Mouse (Mus musculus): ENCODE measurements around the gene Ralb. TPM values are rescaled to one million over a fixed set of nuclear protein-coding genes. Genes with fewer than 3 reads are reported as not detected.

Gene Ralb
- polyA plus RNA-seq, 1 experiment from 2014 or later, result 41.6 TPM

DNA sequence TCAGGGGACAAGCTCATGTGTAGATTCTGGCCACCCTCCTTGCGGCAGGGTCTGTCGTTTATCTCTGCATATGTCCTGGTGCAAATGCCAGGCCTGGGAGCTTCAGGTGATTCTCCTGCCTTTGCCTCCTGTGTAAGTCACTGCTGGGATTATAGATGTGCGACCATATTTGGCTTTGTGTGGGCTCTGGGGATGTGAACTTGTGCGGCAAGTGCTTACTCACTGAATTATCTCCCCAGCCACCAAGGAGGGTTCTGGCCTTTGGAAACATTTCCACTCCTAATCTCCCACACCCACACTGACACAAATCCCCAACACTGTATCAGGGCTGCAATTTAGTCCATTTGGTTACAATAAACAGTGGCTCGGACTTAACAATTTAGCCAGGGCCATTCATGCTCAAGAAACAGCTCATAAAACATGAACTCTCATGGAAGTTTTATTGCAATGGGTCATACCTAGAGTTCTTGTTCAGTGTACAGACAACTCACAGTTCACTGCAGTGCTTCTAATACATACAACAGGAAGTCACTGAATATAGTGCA is 40.1 kb upstream of the Ralb start:
- WGBS, result 92% methylated on average over 5 of the region's 5 CpGs
- Histone ChIP-seq H3K4me3 (ENCODE audit: low read depth, low read length) (no peak overlapping the region), H3K4me1 (ENCODE audit: control insufficient read depth, insufficient read depth, low read length) (no peaks in the 10 kb centered on the region), H3K27ac (ENCODE audit: low read depth, low read length) (no peak overlapping the region), H3K9me3 (replicated peaks; ENCODE audit: control insufficient read depth, low read length) (no peaks in the 10 kb centered on the region), H3K4me2 (ENCODE audit: low read length) (no peak overlapping the region), H3K9ac (ENCODE audit: low read length) (no peak overlapping the region), H3K27me3 (replicated peaks; ENCODE audit: control insufficient read depth, insufficient read depth, low read length) (no peaks in the 10 kb centered on the region), H3K36me3 (ENCODE audit: control insufficient read depth, insufficient read depth, low read length) (peaks cover 23% of the 10 kb centered on the region; the same call in 1 of the 2 replicates)
- ATAC-seq, result no peak
- no peak for DNase-seq (ENCODE audit: low spot score)

DNA sequence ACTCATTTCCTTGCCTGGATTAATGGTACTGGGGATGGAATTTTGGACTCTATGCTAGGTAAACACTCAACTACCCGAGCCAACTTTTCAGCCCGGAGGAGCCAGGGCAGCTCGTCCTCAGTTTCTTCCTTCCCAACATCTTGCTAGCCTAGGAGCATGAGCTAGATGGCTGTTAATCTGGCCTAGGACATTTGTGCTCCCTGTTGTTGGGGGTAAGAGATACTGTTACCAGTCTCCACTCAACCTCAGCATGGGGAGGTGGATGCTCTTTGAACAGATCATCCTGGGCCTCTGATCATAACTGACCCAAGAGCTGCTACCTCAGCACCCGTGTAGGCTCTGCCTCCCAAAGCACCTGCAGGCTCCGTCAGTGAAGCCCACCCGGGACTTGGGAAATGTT is 38.7 kb upstream of the Ralb start:
- Histone ChIP-seq H3K4me3 (ENCODE audit: low read depth, low read length) (no peak overlapping the region), H3K27me3 (replicated peaks; ENCODE audit: control insufficient read depth, insufficient read depth, low read length) (no peaks in the 10 kb centered on the region), H3K9me3 (replicated peaks; ENCODE audit: control insufficient read depth, low read length) (no peaks in the 10 kb centered on the region), H3K4me1 (ENCODE audit: control insufficient read depth, insufficient read depth, low read length) (no peaks in the 10 kb centered on the region), H3K9ac (ENCODE audit: low read length) (no peak overlapping the region), H3K4me2 (ENCODE audit: low read length) (no peak overlapping the region), H3K27ac (ENCODE audit: low read depth, low read length) (no peak overlapping the region), H3K36me3 (ENCODE audit: control insufficient read depth, insufficient read depth, low read length) (peaks cover 23% of the 10 kb centered on the region; the same call in 1 of the 2 replicates)
- no peak for DNase-seq (ENCODE audit: low spot score)
- WGBS, result 95% methylated on average over 6 of the region's 6 CpGs
- no peak for ATAC-seq

DNA sequence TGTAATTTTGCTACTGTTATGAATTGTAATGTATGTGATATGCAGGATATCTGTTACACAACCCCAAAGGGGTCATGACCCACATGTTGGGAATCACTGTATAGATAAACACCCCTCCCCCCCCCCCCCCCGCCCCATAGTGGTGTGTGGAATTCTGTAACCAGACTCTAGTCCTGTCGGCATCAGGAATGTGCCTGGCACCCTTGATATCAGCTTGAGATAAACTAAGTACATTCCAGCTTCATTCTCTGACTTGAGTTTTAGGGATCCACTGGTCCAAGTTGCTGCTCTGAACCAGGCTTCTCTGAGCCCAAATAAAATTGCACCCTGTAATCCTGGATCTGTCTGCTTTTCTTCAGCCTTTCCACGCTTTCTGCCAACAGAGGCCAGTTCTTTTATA is 37.0 kb upstream of the Ralb start:
- Histone ChIP-seq H3K9me3 (replicated peaks; ENCODE audit: control insufficient read depth, low read length) (no peaks in the 10 kb centered on the region), H3K27ac (ENCODE audit: low read depth, low read length) (no peak overlapping the region), H3K4me1 (ENCODE audit: control insufficient read depth, insufficient read depth, low read length) (no peaks in the 10 kb centered on the region), H3K9ac (ENCODE audit: low read length) (no peak overlapping the region), H3K36me3 (ENCODE audit: control insufficient read depth, insufficient read depth, low read length) (peaks cover 12% of the 10 kb centered on the region; the same call in 1 of the 2 replicates), H3K4me2 (ENCODE audit: low read length) (no peak overlapping the region), H3K4me3 (ENCODE audit: low read depth, low read length) (no peak overlapping the region), H3K27me3 (replicated peaks; ENCODE audit: control insufficient read depth, insufficient read depth, low read length) (no peaks in the 10 kb centered on the region)
- no peak for ATAC-seq
- WGBS, result 91% methylated on average over 3 of the region's 3 CpGs
- no peak for DNase-seq (ENCODE audit: low spot score)

DNA sequence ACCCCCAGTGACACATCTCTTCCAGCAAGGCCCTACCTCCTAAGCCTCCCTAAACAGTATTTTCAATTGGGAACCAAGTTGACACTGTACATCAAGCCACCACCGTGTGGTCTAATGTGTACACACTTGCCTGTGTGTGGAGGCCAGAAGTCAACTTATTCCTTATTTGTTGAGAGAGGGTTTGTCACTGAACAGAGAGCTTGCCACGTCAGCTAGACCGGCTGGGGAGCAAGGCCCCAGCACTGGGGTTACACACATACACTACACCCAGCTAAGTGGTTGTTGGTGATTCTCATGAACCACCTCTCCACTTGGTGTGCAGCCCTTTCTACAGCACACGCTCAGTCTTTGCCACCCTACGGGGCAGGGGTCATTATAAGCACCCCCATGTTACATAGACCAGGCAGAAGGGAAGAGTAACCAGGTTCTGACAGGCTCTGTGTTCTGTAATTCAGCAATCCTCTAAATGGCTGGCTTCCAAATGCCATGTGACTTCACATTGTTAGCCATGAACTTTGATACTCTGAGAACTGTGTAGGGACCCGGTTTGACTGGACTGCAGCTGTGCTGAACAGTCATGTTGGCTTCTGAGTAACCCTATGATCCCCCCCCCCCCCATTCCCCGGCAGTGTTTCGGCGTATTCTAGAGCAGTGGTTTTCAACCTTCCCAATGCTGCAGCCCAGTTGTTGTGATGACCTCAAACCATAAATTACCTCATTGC is 36.4 kb upstream of the Ralb start:
- Histone ChIP-seq H3K4me3 (ENCODE audit: low read depth, low read length) (no peak overlapping the region), H3K27me3 (replicated peaks; ENCODE audit: control insufficient read depth, insufficient read depth, low read length) (no peaks in the 10 kb centered on the region), H3K27ac (ENCODE audit: low read depth, low read length) (no peak overlapping the region), H3K4me1 (ENCODE audit: control insufficient read depth, insufficient read depth, low read length) (no peaks in the 10 kb centered on the region), H3K4me2 (ENCODE audit: low read length) (no peak overlapping the region), H3K9ac (ENCODE audit: low read length) (no peak overlapping the region), H3K36me3 (ENCODE audit: control insufficient read depth, insufficient read depth, low read length) (0 out of 2 replicates have a peak, but pooled peaks cover 10% of the 10 kb centered on the region), H3K9me3 (replicated peaks; ENCODE audit: control insufficient read depth, low read length) (no peaks in the 10 kb centered on the region)
- DNase-seq (ENCODE audit: low spot score), result no peak
- WGBS, result 93% methylated on average over 9 of the region's 9 CpGs
- no peak for ATAC-seq

DNA sequence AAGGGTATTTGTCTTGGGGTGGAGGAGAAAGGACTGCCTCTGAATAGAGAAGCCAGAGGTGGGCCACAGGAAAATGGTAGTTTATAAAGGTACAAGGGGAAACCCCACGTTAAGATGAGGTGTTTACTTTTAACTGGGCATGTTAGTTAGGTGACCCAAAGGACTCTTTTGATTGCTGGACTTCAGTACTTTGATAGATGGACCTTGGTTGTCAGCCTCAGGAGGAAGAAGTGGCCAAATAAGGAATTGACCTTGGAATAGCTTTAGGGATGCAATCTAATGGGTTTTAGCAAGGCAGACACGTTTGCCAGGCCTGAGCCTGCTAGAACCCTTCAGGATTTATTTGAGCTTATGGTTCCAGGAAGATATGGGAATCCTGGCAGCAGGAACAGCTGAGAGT is 34.7 kb upstream of the Ralb start:
- Histone ChIP-seq H3K4me3 (ENCODE audit: low read depth, low read length) (no peak overlapping the region), H3K9ac (ENCODE audit: low read length) (no peak overlapping the region), H3K27ac (ENCODE audit: low read depth, low read length) (no peak overlapping the region), H3K27me3 (replicated peaks; ENCODE audit: control insufficient read depth, insufficient read depth, low read length) (no peaks in the 10 kb centered on the region), H3K4me1 (ENCODE audit: control insufficient read depth, insufficient read depth, low read length) (no peaks in the 10 kb centered on the region), H3K36me3 (ENCODE audit: control insufficient read depth, insufficient read depth, low read length) (0 out of 2 replicates have a peak, but pooled peaks cover 3% of the 10 kb centered on the region), H3K9me3 (replicated peaks; ENCODE audit: control insufficient read depth, low read length) (no peaks in the 10 kb centered on the region), H3K4me2 (ENCODE audit: low read length) (no peak overlapping the region)
- ATAC-seq, result no peak
- whole genome bisulfite sequencing, result 83% methylated on average over 2 of the region's 2 CpGs
- no peak for DNase-seq (ENCODE audit: low spot score)

DNA sequence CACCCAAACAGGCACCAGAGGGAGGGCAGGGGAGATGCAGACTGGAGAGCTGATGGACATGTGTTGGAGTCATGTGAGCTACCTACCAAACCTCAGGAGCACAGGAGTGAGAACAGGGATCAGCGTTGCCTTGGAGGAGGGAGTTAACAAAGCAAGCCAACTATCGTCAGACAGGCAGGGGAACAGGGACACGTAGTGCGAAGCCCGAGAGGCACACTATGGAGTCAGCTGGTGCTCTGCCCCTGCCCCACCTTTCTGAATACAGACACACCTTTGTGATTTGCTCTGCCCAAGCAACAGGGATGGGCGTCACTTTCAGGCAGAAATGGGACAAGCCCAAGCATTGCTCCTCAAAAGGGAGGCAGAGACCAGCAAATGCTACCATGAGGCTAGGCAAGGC is 33.1 kb upstream of the Ralb start:
- H3K36me3 ChIP-seq (ENCODE audit: control insufficient read depth, insufficient read depth, low read length), result no peaks in the 10 kb centered on the region
- no peaks in the 10 kb centered on the region for H3K27me3 ChIP-seq (replicated peaks; ENCODE audit: control insufficient read depth, insufficient read depth, low read length)
- H3K9ac ChIP-seq (ENCODE audit: low read length), result no peak overlapping the region
- no peak overlapping the region for H3K4me3 ChIP-seq (ENCODE audit: low read depth, low read length)
- H3K4me1 ChIP-seq (ENCODE audit: control insufficient read depth, insufficient read depth, low read length), result no peaks in the 10 kb centered on the region
- DNase-seq (ENCODE audit: low spot score), result no peak
- no peak for ATAC-seq
- H3K27ac ChIP-seq (ENCODE audit: low read depth, low read length), result no peak overlapping the region
- 87% methylated on average over 6 of the region's 6 CpGs for WGBS
- no peak overlapping the region for H3K4me2 ChIP-seq (ENCODE audit: low read length)
- no peaks in the 10 kb centered on the region for H3K9me3 ChIP-seq (replicated peaks; ENCODE audit: control insufficient read depth, low read length)

DNA sequence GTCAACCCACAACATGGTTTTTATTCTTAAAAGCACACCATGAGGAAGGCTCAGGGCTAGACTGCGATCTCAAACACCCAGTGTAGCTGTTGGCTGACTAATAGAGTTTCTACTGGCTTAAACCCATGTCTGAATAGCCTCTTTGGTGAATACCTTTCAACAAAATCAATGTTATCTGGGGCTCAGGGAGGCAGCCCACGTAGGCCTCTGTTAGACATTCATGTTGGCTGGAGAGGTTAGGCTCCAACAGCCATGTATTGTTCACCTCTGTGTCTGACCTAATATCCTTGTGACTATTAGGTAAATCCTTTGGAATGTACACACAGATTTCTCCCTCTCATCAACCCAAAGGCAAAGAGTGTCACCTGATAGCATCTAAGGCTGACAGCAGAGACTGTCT is 31.5 kb upstream of the Ralb start:
- H3K4me2 ChIP-seq (ENCODE audit: low read length), result no peak overlapping the region
- 88% methylated on average over 2 of the region's 2 CpGs for WGBS
- no peaks in the 10 kb centered on the region for H3K27me3 ChIP-seq (replicated peaks; ENCODE audit: control insufficient read depth, insufficient read depth, low read length)
- no peak overlapping the region for H3K4me3 ChIP-seq (ENCODE audit: low read depth, low read length)
- no peaks in the 10 kb centered on the region for H3K9me3 ChIP-seq (replicated peaks; ENCODE audit: control insufficient read depth, low read length)
- DNase-seq (ENCODE audit: low spot score) (no peak), ATAC-seq (no peak)
- no peaks in the 10 kb centered on the region for H3K4me1 ChIP-seq (ENCODE audit: control insufficient read depth, insufficient read depth, low read length)
- H3K36me3 ChIP-seq (ENCODE audit: control insufficient read depth, insufficient read depth, low read length), result no peaks in the 10 kb centered on the region
- no peak overlapping the region for H3K27ac ChIP-seq (ENCODE audit: low read depth, low read length)
- no peak overlapping the region for H3K9ac ChIP-seq (ENCODE audit: low read length)

DNA sequence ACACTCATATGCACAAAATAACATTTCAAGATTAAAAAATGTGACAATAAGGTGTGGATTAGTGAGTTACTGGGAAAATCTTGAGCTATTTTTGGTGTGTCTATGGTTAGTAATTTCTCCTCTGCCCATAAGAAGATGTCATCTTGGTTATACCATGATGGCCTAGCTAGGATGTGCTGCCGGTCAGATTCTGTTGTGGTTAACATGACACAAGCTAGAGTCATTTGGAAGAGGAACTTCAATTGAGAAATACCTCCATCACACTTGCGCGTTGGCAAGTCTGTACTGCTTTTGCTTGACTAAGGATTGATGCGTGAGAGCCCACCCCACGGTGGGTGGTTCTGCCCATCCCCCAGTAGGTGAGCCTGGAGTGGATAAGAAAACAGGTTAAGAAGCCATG is 29.7 kb upstream of the Ralb start:
- Histone ChIP-seq H3K9me3 (replicated peaks; ENCODE audit: control insufficient read depth, low read length) (no peaks in the 10 kb centered on the region), H3K4me1 (ENCODE audit: control insufficient read depth, insufficient read depth, low read length) (no peaks in the 10 kb centered on the region), H3K4me2 (ENCODE audit: low read length) (no peak overlapping the region), H3K36me3 (ENCODE audit: control insufficient read depth, insufficient read depth, low read length) (peaks cover 6% of the 10 kb centered on the region; the same call in 1 of the 2 replicates), H3K9ac (ENCODE audit: low read length) (no peak overlapping the region), H3K27me3 (replicated peaks; ENCODE audit: control insufficient read depth, insufficient read depth, low read length) (no peaks in the 10 kb centered on the region), H3K4me3 (ENCODE audit: low read depth, low read length) (no peak overlapping the region), H3K27ac (ENCODE audit: low read depth, low read length) (no peak overlapping the region)
- no peak for ATAC-seq
- DNase-seq (ENCODE audit: low spot score), result no peak
- 96% methylated on average over 5 of the region's 5 CpGs for WGBS

DNA sequence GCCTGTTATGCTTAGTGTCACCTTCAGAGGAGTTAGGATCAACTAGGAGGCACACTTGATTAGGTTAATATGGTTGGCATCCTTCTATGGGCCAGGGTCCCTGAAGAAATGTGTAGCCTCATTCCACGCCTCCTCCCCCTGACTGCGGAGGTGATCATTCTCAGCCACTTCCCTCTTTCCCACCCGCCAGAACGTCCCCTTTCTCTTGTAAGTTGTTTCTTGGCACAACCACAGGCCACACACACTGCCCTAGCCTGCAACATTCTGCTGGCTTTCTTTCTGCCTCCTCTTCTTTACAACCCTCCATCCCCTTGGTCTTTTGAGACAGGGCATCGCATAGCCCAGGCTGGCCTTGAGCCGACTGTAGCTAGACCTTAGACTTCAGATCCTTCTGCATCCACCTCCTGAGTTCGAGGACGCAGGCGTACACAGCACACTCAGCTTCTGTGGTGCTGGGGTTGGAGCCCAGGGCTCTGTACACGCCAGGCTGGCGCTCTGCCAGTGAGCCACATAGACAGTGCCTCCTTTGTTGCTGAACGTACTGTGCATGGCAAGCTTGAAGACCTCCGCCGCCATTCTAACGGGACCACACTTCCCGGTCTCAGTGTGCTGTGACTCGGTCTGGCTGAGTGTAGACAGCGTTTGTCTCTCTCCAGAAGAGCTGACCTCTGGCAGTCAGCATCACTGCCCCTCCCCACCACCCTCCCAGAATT is 28.7 kb upstream of the Ralb start:
- H3K9me3 ChIP-seq (replicated peaks; ENCODE audit: control insufficient read depth, low read length), result 0 out of 2 replicates have a peak, but pooled peaks cover 3% of the 10 kb centered on the region
- no peak overlapping the region for H3K9ac ChIP-seq (ENCODE audit: low read length)
- WGBS, result 55% methylated on average over 18 of the region's 18 CpGs
- no peak overlapping the region for H3K4me3 ChIP-seq (ENCODE audit: low read depth, low read length)
- no peaks in the 10 kb centered on the region for H3K4me1 ChIP-seq (ENCODE audit: control insufficient read depth, insufficient read depth, low read length)
- 0 out of 2 replicates have a peak overlapping the region, but pooled peaks have one; percentile 15 for H3K27ac ChIP-seq (ENCODE audit: low read depth, low read length)
- no peaks in the 10 kb centered on the region for H3K27me3 ChIP-seq (replicated peaks; ENCODE audit: control insufficient read depth, insufficient read depth, low read length)
- DNase-seq (ENCODE audit: low spot score) (peak; percentile 77), ATAC-seq (peak; percentile 81)
- H3K4me2 ChIP-seq (ENCODE audit: low read length), result no peak overlapping the region
- peaks cover 17% of the 10 kb centered on the region for H3K36me3 ChIP-seq (ENCODE audit: control insufficient read depth, insufficient read depth, low read length)
